Mouse (Mus musculus) kidney, postnatal 0 days (tissue): Measurements from ENCODE around the gene Timm17b. TPM values are rescaled to one million over a fixed set of nuclear protein-coding genes. Genes with fewer than 3 reads are reported as not detected.

Experiments used
- ATAC-seq: fragments of 200-750 bp; cut with Nextera tagmentation; replicated peaks from 2 replicates; pipeline ENCODE4 v1.8.0; 2017; ENCODE audit warnings: low read depth, moderate number of reproducible peaks, moderate TSS enrichment, moderate library complexity; ENCODE audit not compliant: low FRiP score
- DNase-seq: peaks from one replicate; pipeline ENCODE4 v3.0.0-alpha.2; 2016; ENCODE audit warnings: low spot score
- H3K27ac ChIP-seq: fragments of 300-500 bp; sonication (generic); 2 replicates; pipeline ENCODE4 v1.5.1; 2014; ENCODE audit warnings: mild to moderate bottlenecking
- H3K27me3 ChIP-seq: fragments of 300-500 bp; sonication (generic); 2 replicates; pipeline ENCODE4 v1.6.1; 2014; ENCODE audit warnings: low read length, mixed read lengths; ENCODE audit not compliant: insufficient read depth
- H3K36me3 ChIP-seq: fragments of 300-500 bp; sonication (generic); 2 replicates; pipeline ENCODE4 v1.6.1; 2014; ENCODE audit warnings: low read length, mixed read lengths; ENCODE audit not compliant: insufficient read depth
- H3K4me1 ChIP-seq: fragments of 300-500 bp; sonication (generic); replicated peaks from 2 replicates; pipeline ENCODE4 v1.6.1; 2014; ENCODE audit warnings: antibody characterized with exemption, low read length, mixed read lengths; ENCODE audit not compliant: insufficient read depth
- H3K4me2 ChIP-seq: fragments of 300-500 bp; sonication (generic); 2 replicates; pipeline ENCODE4 v1.6.1; 2014; ENCODE audit warnings: mild to moderate bottlenecking, low read length, moderate library complexity, mixed read lengths
- H3K4me3 ChIP-seq: fragments of 300-500 bp; sonication (generic); replicated peaks from 2 replicates; pipeline ENCODE4 v1.5.1; 2014; ENCODE audit warnings: low read depth, low read length
- H3K9ac ChIP-seq: fragments of 300-500 bp; sonication (generic); 2 replicates; pipeline ENCODE4 v1.6.1; 2014; ENCODE audit warnings: low read depth, low read length
- H3K9me3 ChIP-seq: fragments of 300-500 bp; sonication (generic); replicated peaks from 2 replicates; pipeline ENCODE4 v1.6.1; 2016; ENCODE audit warnings: low read length, inconsistent platforms, mixed read lengths
- CTCF ChIP-seq: IDR thresholded peaks from 2 replicates; pipeline ENCODE4 v1.5.1; 2016; ENCODE audit warnings: antibody characterized with exemption, low read depth, mild to moderate bottlenecking, moderate library complexity
- WGBS: fragments of 180-500 bp; shearing (Covaris S2); extraction: QIAGEN DNeasy Blood & Tissue Kit; methylation state at CpG from one replicate; pipeline ENCODE4 v1.1.7; 2014; 5-methylcytosine and 5-hydroxymethylcytosine counted together
- polyA plus RNA-seq: library from polyadenylated mRNA; unstranded; fragments of >200 nt; fragmentation: Nextera tagmentation; extraction: Ambion mirVana; gene quantifications from 2 replicates; pipeline ENCODE4 v1.2.1, GENCODE M21; 2015

Gene Timm17b
- polyA plus RNA-seq: 140 and 145 TPM in 2 replicates

DNA sequence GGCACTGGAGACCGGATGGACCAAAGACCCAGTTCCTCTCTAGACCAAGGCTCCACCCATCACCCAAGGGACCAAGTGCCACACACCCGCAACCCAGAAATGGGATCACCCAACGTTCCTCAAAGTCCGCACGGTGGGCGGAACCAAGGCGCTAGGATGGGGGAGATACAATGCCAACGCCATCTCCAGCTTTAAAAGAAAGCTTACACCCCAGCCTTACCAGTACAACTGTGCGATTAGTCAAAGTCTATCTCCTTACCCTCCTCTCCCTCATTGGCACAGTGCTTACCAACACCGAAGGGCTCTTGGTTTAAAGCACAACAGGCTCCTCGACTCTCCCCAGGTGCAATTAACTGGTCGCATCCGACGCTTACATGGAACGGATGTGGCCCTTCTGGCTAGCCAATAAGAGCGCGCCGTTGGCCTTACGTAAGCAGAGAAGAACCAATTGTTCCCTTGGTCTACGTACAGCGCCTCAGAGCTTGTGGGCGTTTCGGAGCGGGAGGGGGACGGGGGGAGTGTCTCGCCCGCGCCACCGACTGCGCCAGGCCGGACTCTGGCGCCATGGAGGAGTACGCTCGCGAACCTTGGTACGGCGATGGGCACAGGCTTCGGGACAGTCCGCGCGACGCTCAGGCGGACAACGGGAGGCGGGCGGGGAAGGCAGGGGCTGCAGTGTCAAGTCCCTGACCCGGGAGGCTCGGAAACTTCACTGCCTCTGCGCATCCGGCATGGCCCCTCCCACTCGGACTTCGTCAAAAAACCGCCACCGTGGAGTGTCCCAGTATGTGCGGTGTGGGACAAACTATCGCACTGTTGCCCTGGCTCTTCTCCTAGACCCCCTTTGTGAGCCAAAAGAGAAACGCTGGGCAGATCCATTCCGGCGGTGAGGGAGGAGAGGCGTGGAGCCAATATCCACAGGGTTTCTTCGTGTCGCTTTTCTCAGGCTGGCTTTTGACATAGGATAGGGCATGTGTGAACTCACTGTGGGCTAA, at the start of gene Timm17b, which contains the start of gene Pqbp1:
Gene Timm17b, plus strand, starts transcription at position 478 of the 995 bp plus-strand sequence.
Gene Pqbp1, minus strand, starts transcription at position 390 of the 995 bp plus-strand sequence.
- Histone ChIP-seq H3K4me2 (peak within 1 kb of the TSS; percentile 55), H3K4me1 (no peaks in the 10 kb centered on the region), H3K27ac (peak within 1 kb of the TSS; percentile 82), H3K27me3 (no peaks in the 10 kb centered on the region), H3K9me3 (no peaks in the 10 kb centered on the region), H3K9ac (peak within 1 kb of the TSS; percentile 58; the same call in 1 of the 2 replicates), H3K4me3 (peak within 1 kb of the TSS; percentile 53), H3K36me3 (no peaks in the 10 kb centered on the region)
- TF ChIP-seq CTCF: no peak
- peak; percentile 97 for ATAC-seq
- peak; percentile 95 for DNase-seq
- 25% methylated on average over 61 of the region's 62 CpGs for WGBS

- Histone ChIP-seq H3K4me2 (no peak overlapping the region), H3K4me3 (no peak overlapping the region), H3K9me3 (no peaks in the 10 kb centered on the region), H3K4me1 (no peaks in the 10 kb centered on the region), H3K36me3 (no peaks in the 10 kb centered on the region), H3K27ac (no peak overlapping the region), H3K9ac (no peak overlapping the region), H3K27me3 (no peaks in the 10 kb centered on the region)
- peak; percentile 28 for DNase-seq
- peak; percentile 59 for TF ChIP-seq CTCF
- ATAC-seq: no peak
- WGBS: 47% methylated on average over 2 of the region's 2 CpGs
Observed at GRCm38 (mm10) chrX:7854578-7854977, 44.6 kb upstream of the Timm17b start.

GRCm38 (mm10) chrX:7859191-7859753, 39.9 kb upstream of the Timm17b start:
- Histone ChIP-seq H3K4me3 (no peak overlapping the region), H3K27me3 (no peaks in the 10 kb centered on the region), H3K9me3 (no peaks in the 10 kb centered on the region), H3K4me2 (no peak overlapping the region), H3K9ac (no peak overlapping the region), H3K36me3 (no peaks in the 10 kb centered on the region), H3K4me1 (no peaks in the 10 kb centered on the region), H3K27ac (no peak overlapping the region)
- 80% methylated on average over 3 of the region's 3 CpGs for WGBS
- ATAC-seq: no peak
- TF ChIP-seq CTCF: no peak
- no peak for DNase-seq

DNA sequence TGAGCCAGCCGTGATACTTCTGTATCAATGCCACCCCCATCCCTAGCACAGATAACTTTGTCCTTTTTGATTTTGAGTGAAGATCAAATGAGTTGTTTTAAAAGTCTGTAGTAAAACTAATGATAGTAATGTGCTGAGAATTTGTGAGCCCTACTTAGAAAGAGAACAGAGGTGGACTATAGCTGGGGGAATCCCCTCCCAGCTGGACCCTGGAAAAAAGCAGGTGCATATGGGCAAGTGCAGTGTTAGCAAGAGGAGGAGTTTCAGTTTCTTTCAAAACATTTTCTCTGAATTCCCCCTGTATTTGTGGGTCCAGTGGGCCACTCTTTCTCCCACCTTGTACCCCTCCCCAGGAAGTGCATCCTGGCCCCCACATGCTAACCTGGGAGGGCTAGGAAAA, 36.0 kb upstream of the Timm17b start:
- Histone ChIP-seq H3K4me1 (no peaks in the 10 kb centered on the region), H3K4me2 (no peak overlapping the region), H3K27me3 (no peaks in the 10 kb centered on the region), H3K9ac (no peak overlapping the region), H3K4me3 (no peak overlapping the region), H3K27ac (no peak overlapping the region), H3K9me3 (no peaks in the 10 kb centered on the region), H3K36me3 (no peaks in the 10 kb centered on the region)
- WGBS: 81% methylated on average over 1 of the region's 1 CpGs
- ATAC-seq (no peak), DNase-seq (no peak)
- TF ChIP-seq CTCF: no peak

- Histone ChIP-seq H3K36me3 (no peaks in the 10 kb centered on the region), H3K4me2 (no peak overlapping the region), H3K27me3 (no peaks in the 10 kb centered on the region), H3K9ac (no peak overlapping the region), H3K9me3 (no peaks in the 10 kb centered on the region), H3K4me3 (no peak overlapping the region), H3K27ac (no peak overlapping the region), H3K4me1 (no peaks in the 10 kb centered on the region)
- TF ChIP-seq CTCF: no peak
- no peak for ATAC-seq
- WGBS: 83% methylated on average over 3 of the region's 3 CpGs
- DNase-seq: no peak
Observed at GRCm38 (mm10) chrX:7864551-7864950, 34.6 kb upstream of the Timm17b start.

DNA sequence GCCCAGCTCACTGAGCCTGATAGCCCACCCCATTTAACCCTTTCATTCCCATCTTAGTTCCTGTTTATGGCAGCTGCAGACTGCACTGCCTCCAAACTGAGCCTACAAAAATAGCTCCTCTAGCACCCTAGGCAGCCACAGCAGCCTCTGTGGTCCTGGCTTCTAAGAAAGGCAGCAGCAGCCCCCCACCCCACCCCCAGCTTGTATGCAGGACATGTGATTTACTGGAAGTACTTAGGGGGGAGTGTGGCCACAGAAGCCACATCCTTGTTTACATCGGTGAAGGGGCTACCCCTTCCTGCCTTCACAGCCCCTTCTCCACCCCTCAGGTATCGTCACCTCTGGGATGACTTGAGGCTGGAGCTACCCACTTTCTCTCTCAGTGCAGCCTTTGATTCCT, 33.8 kb upstream of the Timm17b start:
- no peak for DNase-seq
- H3K27ac ChIP-seq: no peak overlapping the region
- no peak overlapping the region for H3K4me3 ChIP-seq
- no peaks in the 10 kb centered on the region for H3K27me3 ChIP-seq
- TF ChIP-seq CTCF: no peak
- no peaks in the 10 kb centered on the region for H3K9me3 ChIP-seq
- H3K36me3 ChIP-seq: no peaks in the 10 kb centered on the region
- no peaks in the 10 kb centered on the region for H3K4me1 ChIP-seq
- WGBS: 69% methylated on average over 2 of the region's 2 CpGs
- H3K4me2 ChIP-seq: no peak overlapping the region
- no peak for ATAC-seq
- no peak overlapping the region for H3K9ac ChIP-seq
